Mouse (Mus musculus): ENCODE measurements at regions not wholly inside any gene's neighbourhood (a gene's known extent, or its start where the extent isn't known, plus 50 kb on each side); places are given as distances from the start of the nearest gene placed in this dataset.

- TF ChIP-seq CTCF (IDR thresholded peaks at IDR 0.05; ENCODE audit: borderline replicate concordance, extremely low read depth, insufficient read depth, insufficient read length) (no peak), POLR2A (IDR thresholded peaks at IDR 0.05; ENCODE audit: borderline replicate concordance, extremely low read depth, insufficient read depth, insufficient read length, poor library complexity, severe bottlenecking) (no peak)
- DNase-seq (ENCODE audit: low read depth) = peak; percentile 64
Observed at GRCm38 (mm10) chr17:64200092-64200877, 131.4 kb downstream of the Pja2 start.

GRCm38 (mm10) chr17:64199241-64199933 lies 132.3 kb downstream of the Pja2 start:
- TF ChIP-seq POLR2A (IDR thresholded peaks at IDR 0.05; ENCODE audit: borderline replicate concordance, extremely low read depth, insufficient read depth, insufficient read length, poor library complexity, severe bottlenecking) = no peak
- no peak for TF ChIP-seq CTCF (IDR thresholded peaks at IDR 0.05; ENCODE audit: borderline replicate concordance, extremely low read depth, insufficient read depth, insufficient read length)

GRCm38 (mm10) chr17:64196437-64196836 lies 135.3 kb downstream of the Pja2 start:
- DNase-seq (ENCODE audit: low read depth) = peak; percentile 60

More at GRCm38 (mm10) chr17:64199241-64199933, 132.3 kb downstream of the Pja2 start:
- DNase-seq (ENCODE audit: low read depth) = no peak

GRCm38 (mm10) chr17:64193055-64193454 lies 138.7 kb downstream of the Pja2 start:
- no peak for DNase-seq (ENCODE audit: low read depth)
- no peak for TF ChIP-seq POLR2A (IDR thresholded peaks at IDR 0.05; ENCODE audit: borderline replicate concordance, extremely low read depth, insufficient read depth, insufficient read length, poor library complexity, severe bottlenecking)
- TF ChIP-seq CTCF (IDR thresholded peaks at IDR 0.05; ENCODE audit: borderline replicate concordance, extremely low read depth, insufficient read depth, insufficient read length) = no peak

More at GRCm38 (mm10) chr17:64196437-64196836, 135.3 kb downstream of the Pja2 start:
- TF ChIP-seq CTCF (IDR thresholded peaks at IDR 0.05; ENCODE audit: borderline replicate concordance, extremely low read depth, insufficient read depth, insufficient read length) = no peak
- TF ChIP-seq POLR2A (IDR thresholded peaks at IDR 0.05; ENCODE audit: borderline replicate concordance, extremely low read depth, insufficient read depth, insufficient read length, poor library complexity, severe bottlenecking) = no peak
